Mouse (Mus musculus): ENCODE measurements around the gene 2410004B18Rik. TPM values are rescaled to one million over a fixed set of nuclear protein-coding genes. Genes with fewer than 3 reads are reported as not detected.
"Not testable (repeated sequence)": the region's sequence is repeated elsewhere in the genome, so short reads cannot be mapped to it uniquely, and the experiment has no call there.

Gene 2410004B18Rik
- total RNA-seq (2021), result 10 to 100 TPM; 43.9 to 44.7 TPM

DNA sequence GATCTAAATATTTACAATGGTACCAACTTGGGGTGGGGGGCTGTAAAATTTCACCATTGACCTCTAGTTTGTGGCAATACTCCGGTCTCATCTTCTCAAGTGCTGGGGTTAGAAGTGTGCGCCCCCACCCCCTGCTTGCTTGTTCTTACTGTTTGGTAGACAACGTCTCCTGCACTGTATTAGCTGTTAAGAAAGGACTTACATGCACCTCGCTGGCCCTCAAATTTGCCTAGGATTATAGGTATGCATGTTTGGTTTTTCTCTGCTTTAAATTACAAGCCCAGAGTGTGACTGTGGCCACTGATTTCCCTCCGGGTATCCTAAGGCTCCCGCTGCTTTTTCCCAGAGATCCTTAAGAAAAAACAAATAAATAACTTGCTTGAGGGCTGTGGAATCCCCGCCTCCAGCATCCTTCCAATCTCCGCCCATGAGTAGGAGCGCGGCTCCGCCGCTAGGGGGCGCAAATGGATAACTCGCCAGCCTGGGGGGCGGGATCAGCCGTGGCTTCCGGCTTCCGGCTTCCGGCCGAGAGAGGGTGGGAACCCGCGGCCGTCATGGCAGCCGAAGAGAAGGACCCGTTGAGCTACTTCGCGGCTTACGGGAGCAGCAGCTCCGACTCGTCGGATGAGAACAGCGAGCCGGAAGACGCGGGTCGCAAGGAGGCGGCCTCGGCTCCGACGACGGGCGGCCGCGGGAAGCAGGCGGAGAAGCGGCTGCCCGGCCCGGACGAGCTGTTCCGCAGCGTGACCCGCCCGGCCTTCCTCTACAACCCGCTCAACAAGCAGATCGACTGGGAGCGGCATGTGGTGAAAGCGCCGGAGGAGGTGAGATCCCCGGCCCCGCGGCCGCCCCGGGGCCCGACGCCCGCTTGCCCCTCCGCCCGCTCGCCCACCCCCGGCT is at the start of gene 2410004B18Rik:
Gene 2410004B18Rik (plus strand): TSS at position 510 of the 900 bp plus-strand sequence.
- DNase-seq, result peak; percentile 88

- DNase-seq, result peak; percentile 30 to 32
Measured at GRCm38 (mm10) chr3:145890346-145891132, 47.3 kb upstream of the 2410004B18Rik start.

DNA sequence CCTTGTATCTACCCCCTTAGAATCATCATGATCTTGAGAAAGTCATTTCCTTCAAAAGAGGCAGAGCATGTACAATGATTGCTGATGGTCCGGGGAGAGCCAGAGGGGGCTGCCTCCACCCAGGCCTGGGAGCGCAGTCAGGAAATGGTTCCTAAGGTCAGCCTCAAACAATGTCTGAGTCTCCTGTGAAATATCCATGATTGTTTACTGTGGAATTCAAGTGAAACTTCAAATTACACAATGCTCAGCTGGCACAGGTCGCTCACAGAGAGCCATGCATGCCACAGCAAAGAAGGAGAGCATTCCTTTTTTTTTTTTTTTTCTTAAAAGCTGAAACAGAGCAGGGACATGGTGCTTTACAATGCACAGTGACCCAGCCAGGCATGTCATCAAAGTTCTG is 45.4 kb upstream of the 2410004B18Rik start:
- no peak for DNase-seq

- no peak for DNase-seq
Measured at GRCm38 (mm10) chr3:145894131-145894530, 43.7 kb upstream of the 2410004B18Rik start.

DNA sequence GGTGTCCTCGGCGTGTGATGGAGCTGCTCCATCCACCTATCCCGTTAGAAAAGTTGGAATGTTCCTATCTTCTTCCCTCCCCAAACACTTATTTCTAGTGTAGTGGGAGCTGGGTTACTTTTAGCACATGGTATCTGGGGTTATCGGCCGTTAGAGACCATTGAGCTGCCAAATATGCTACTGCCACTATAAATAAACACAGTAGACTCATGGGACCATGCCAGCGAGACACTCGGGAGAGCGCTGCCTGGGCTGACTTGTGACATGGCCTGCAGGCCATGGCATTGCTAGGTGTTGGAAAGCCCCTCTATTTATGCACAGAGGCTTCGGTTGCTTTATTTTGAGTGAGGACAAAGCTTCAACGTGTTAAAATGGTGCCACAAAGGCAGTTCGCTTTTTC is 40.1 kb upstream of the 2410004B18Rik start:
- DNase-seq, result no peak

GRCm38 (mm10) chr3:145899832-145900231 is 38.0 kb upstream of the 2410004B18Rik start:
- DNase-seq, result no peak

DNA sequence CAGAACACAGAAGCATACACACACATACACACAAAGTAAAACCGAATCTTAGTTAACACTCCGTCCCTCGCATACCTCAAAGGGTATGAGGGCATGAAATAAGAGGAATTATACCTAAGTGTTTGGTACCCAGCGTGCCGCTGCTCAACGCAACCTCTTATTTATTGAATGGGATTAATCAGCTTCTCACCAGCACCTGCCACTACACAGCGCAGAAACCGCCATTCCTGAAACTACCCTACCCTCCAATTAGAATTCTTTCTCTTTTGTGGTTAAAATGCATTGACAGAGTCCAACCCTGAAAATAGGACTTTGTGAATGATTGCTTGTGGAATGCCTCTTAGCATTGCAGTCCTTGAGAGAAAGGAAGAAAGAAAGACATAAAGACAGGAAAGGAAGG is 34.3 kb upstream of the 2410004B18Rik start:
- DNase-seq, result no peak

DNA sequence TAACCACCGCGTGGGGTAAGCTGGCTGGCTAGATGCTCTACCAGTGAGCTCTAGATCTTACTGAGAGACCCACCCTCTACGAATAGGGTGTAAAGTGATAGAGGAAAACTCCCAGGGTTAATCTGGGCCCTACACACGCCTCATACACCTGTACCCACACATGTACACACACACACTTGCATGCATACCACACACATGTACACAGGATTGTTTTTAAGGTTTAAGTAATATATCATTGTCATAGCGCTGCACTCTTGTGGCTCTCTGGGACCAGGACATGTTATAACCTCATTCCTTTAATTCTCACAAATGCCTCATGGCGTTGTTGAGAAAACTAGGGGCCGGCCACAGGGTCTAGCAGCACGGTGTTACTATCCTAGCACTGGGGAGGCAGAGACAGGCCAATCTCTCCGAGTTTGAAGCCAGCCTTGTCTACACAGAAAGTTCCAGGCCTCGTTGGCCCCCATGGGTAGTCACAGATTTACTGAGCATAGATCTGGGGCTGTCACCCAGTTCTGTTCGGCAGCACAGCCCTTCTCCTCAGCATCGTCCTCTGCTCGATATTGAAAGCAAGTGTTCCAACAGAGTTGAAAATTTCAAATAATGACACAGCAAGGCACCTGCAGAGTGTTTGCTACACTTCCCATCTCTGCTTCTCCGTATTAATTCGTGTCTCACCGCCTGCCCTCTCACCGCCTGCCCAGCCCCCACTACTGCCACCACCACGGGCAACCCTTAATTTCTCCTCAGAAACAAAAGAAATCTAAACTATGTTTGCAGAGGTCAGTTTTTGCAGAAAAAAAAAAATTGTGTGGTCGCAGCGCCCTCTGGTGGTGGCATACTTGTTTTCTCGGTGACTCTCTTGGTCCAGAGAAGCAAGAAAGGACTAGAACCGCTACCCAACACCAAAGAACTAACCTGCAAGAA is 32.7 kb upstream of the 2410004B18Rik start:
- DNase-seq, result peak; percentile 60 to 67

DNA sequence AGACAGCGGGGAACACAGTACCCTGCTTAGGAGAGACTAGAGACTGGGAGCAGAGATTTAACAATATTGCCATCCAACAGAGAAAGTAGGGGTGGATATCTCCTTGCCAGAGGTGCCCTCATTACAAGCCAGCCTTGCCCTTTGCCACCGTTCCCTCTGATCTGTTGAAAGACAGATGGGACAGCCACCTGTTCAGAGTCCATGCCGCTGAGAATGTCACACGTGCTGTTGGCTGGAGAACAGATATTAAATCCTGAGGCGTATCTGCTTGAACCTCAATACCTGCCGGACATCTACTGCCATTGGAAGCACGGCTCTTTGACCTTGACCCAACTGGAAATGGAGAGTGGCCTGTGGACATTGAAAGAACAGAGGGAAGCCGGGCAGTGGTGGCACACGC is 31.2 kb upstream of the 2410004B18Rik start:
- DNase-seq, result no peak

DNA sequence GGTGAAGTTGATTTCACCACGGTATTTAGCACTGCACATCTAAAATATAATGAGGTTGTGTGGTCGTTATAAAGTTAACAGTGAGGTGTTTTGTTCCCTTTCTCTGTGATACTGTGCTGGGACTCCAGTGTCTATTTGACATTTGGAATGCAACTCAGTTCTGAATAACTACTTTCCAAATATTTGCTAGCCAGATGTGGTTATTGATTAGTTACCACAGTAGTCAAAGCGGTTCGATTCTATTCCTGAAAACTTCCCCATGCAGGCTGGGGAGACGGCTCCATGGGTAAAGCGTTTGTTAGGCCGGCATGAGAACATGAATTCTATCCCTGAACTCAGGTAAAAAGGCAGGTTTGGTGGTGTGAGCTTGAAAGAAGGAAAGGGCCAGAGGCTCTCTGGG is 25.3 kb upstream of the 2410004B18Rik start:
- no peak for DNase-seq

GRCm38 (mm10) chr3:145913263-145913662 is 24.6 kb upstream of the 2410004B18Rik start:
- DNase-seq, result no peak

DNA sequence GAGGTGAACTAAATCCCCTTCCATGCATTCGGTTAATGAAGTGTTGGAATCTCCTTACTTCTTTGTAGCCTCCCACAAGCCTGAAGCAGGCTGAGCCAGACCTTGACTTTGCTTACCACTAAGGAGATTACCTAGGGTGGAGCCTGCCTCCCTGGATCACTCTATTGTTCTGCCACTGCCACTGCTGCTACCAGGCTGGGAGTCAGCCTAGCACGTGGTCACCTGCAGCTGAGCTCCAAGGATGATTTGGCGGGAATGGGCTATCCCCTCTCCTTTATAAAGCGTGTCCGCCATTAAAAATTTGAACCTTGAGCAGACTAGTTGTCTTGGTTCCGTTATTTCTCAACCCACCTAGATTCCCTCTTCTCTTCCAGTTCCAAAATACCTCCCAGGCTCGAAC is 23.9 kb upstream of the 2410004B18Rik start:
- DNase-seq, result not testable (repeated sequence)

DNA sequence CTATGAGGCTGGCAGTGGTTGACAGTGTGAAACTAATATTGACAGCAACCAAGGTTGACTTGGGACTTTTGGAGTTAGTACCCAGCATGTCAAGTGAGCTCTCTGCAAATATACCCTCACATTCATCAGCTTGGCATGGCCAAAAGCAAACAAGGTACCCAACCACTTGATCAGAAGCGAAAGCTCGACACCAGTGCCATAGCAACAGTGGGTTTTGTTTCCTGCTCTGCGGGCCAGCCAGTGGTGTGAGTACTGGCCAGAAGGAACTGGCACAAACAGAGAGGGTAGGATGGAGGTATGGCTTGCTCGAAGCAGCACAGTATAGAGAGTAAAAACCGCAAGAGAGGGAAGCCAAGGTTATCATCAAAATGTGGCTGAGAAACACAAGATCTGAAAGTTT is 21.4 kb upstream of the 2410004B18Rik start:
- no peak for DNase-seq

DNA sequence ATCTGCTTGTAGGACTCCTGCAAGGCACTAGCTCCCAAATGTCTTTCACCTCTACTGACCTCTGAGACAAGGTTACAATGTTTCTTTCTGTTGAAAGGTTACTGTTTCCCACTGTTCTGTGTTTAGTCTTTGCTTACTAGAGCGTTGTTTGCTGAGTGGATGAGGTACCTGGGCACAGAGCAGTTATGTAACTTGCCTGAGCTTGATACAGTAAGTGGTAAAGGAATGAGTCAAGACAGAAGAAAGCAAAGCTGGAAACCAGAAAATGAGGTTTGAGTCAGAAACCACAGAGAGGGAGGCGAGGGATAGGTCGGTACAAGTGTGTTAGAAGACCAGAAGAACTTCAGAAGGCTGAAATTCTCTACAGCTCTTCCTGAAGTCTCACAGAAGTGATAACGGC is 21.0 kb upstream of the 2410004B18Rik start:
- no peak for DNase-seq

DNA sequence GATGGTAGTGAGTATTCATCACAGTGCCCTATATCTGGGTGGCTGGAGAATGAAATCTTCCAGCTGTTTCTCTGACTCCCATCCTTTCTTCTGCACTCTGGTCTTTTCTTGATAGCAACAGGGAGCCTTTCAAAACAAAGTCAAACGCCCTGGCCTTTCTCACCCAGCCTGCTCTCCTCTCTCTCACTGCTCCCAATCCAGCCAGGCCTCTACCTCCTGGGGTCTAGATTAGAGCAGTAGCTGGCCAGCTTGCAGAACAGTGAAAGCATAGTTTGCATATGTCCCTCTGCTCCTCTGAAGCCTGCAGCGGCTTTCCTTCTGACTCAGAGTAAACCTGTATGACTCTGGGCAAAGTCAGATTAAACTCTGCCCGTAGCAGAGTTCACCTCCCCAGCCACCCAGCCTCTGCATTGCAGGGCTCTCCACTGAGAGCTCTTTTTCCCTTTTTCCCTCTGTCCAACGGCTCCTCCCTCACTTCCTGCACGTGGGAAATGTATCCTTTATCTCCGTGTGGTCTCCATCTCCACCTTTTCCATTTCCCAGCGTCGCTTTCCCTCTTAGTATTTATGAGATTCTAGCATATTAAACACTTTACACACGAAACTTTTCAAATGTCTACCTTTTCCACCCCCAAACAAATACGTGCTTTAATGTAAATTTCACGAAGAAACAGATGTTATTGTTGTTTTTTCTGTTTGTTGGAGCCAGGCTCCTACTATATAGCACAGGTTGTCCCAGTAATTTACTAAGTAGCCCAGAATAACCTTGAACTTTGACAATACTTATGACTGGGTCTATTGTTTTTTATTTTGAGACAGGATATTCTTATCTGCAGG is 15.6 kb upstream of the 2410004B18Rik start, which contains the start of gene Bcl10:
Gene Bcl10 (plus strand): TSS at position 786 of the 836 bp plus-strand sequence.
- no peak for DNase-seq

- DNase-seq, result no peak
Measured at GRCm38 (mm10) chr3:145922971-145923370, 14.8 kb upstream of the 2410004B18Rik start.

- DNase-seq, result peak; percentile 97 to 99
Measured at GRCm38 (mm10) chr3:145923874-145924577, 13.8 kb upstream of the 2410004B18Rik start.

DNA sequence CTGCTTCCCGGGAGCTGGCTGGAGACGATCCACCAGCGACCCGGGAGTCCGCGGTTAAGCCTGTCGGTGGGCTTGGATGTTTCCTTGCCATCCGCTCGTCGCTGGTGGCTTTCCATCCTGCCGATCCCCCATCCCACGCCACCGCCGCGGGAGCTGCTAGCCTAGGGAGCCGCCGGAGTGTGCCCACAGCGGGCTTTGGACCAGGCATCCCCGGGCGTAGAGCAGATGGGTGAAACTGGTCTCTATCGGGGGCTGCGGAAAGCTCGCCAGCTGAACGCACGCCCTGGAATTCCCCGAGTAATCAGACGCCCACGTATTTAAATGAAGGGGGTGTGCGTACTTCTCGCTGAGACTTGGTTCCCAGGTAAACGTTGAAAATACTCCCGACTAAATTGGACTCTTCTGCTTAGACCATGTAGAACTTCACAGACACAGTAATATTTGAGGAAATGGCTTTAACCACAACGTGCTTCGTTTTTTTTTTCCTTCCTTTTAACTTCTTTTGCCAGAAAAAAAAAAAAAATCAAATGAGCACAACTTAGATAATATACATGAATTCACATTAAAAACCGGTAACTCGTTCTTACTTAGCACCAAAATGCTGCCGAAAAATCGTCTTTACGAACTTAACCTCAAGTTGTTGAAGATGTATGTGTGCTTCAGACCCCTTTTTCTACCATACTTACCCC is 13.0 kb upstream of the 2410004B18Rik start:
- peak; percentile 50 to 60 for DNase-seq

DNA sequence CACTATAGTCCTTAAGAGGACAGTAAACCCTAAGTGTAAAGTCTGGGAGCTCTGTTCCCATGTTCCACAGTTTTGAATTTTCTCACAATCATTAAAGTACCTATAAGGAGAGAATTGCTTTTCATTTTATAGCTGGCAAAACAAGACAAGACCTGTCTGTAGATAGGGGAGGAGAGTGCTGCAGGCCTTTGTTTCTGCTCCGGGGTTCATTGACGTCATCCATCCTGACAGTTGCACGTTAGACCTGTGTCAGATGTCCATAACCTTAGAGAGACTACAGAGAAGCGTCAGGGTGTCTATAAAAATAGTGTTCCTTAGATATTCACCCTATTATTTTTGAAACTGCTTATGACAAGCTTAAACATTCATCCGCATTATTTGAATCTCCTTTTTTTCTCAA is 12.3 kb upstream of the 2410004B18Rik start:
- DNase-seq, result no peak
